Mouse (Mus musculus) left cerebral cortex, postnatal 4 days (tissue): ENCODE results near the gene Map3k5. TPM values are rescaled to one million over a fixed set of nuclear protein-coding genes. Genes with fewer than 3 reads are reported as not detected.
A peak's percentile ranks its signal among the peaks of the same experiment; 100 is the strongest.

Source experiments
- DNase-seq: peaks from one replicate; pipeline ENCODE4 v3.0.0-alpha.2; 2022
- intact Hi-C: fragments of 180-260 bp; cut with DNase I; formaldehyde crosslinking; loops from one replicate; pipeline ENCODE4 v1.15.1; 2025
- total RNA-seq, 2 experiments: library from RNA; stranded (reverse); gene quantifications; 2 replicates each; pipeline ENCODE4 v1.2.3; 2021

Gene Map3k5
- total RNA-seq, 2 experiments from 2014 or later: 21.3 to 23.4 TPM

GRCm38 (mm10) chr10:20090171-20090570 is 155.9 kb downstream of the Map3k5 start:
- DNase-seq: no peak
- intact Hi-C loops: no loop called here

- intact Hi-C loops: no loop called here
- no peak for DNase-seq
Observed at GRCm38 (mm10) chr10:20091416-20091815, 157.1 kb downstream of the Map3k5 start.

GRCm38 (mm10) chr10:20092371-20092770 is 158.1 kb downstream of the Map3k5 start:
- no peak for DNase-seq
- intact Hi-C loops: no loop called here

GRCm38 (mm10) chr10:20101456-20101855 is 167.2 kb downstream of the Map3k5 start:
- no peak for DNase-seq
- intact Hi-C loops: no loop called here

GRCm38 (mm10) chr10:20104271-20104931 is 170.1 kb downstream of the Map3k5 start:
- intact Hi-C loops: no loop called here
- DNase-seq: peak; percentile 20

- no peak for DNase-seq
- intact Hi-C loops: no loop called here
Observed at GRCm38 (mm10) chr10:20105575-20105974, 171.3 kb downstream of the Map3k5 start.

GRCm38 (mm10) chr10:20107031-20107430 is 172.8 kb downstream of the Map3k5 start:
- no peak for DNase-seq
- intact Hi-C loops: no loop called here

GRCm38 (mm10) chr10:20111508-20111907 is 177.2 kb downstream of the Map3k5 start:
- intact Hi-C loops: no loop called here
- no peak for DNase-seq

GRCm38 (mm10) chr10:20112026-20112973 is 178.0 kb downstream of the Map3k5 start:
- intact Hi-C loops: no loop called here
- peak; percentile 45 for DNase-seq

GRCm38 (mm10) chr10:20119504-20120425 is 185.5 kb downstream of the Map3k5 start:
- intact Hi-C loops: no loop called here
- DNase-seq: peak; percentile 27

- intact Hi-C loops: no loop called here
Observed at GRCm38 (mm10) chr10:20121981-20122380, 187.7 kb downstream of the Map3k5 start.

GRCm38 (mm10) chr10:20123401-20123800 is 189.1 kb downstream of the Map3k5 start:
- intact Hi-C loops: no loop called here
- DNase-seq: no peak

More at GRCm38 (mm10) chr10:20121981-20122380, 187.7 kb downstream of the Map3k5 start:
- peak; percentile 46 for DNase-seq

GRCm38 (mm10) chr10:20124576-20124975 is 190.3 kb downstream of the Map3k5 start:
- no peak for DNase-seq
- intact Hi-C loops: loop anchor here (2.0 kb wide), 1 partner anchor 212 kb away; no protein-coding TSS in a partner anchor

GRCm38 (mm10) chr10:20125226-20125625 is 191.0 kb downstream of the Map3k5 start:
- DNase-seq: peak; percentile 58
- intact Hi-C loops: loop anchor here (2.0 kb wide), 1 partner anchor 212 kb away; no protein-coding TSS in a partner anchor

GRCm38 (mm10) chr10:20132933-20133652 is 198.8 kb downstream of the Map3k5 start:
- intact Hi-C loops: no loop called here
- DNase-seq: no peak

GRCm38 (mm10) chr10:20135350-20136058 is 201.2 kb downstream of the Map3k5 start:
- intact Hi-C loops: no loop called here
- DNase-seq: no peak

GRCm38 (mm10) chr10:20136505-20136904 is 202.2 kb downstream of the Map3k5 start:
- DNase-seq: no peak
- intact Hi-C loops: no loop called here

GRCm38 (mm10) chr10:20141376-20141775 is 207.1 kb downstream of the Map3k5 start:
- DNase-seq: no peak
- intact Hi-C loops: no loop called here

GRCm38 (mm10) chr10:20148130-20148772 is 214.0 kb downstream of the Map3k5 start, which contains the start of gene Map7:
Map7 (plus strand) TSS chr10:20148471.
- no peak for DNase-seq
- intact Hi-C loops: no loop called here
